Mouse (Mus musculus) spleen, adult 2 months (tissue): ENCODE results near the gene Kdm3a. TPM values are rescaled to one million over a fixed set of nuclear protein-coding genes. Genes with fewer than 3 reads are reported as not detected.

Experiments used
- DNase-seq, 2 experiments: peaks; one replicate each; pipeline versions ENCODE4 v3.0.0 to v3.0.0-alpha.2; 2012 to 2021; ENCODE audit warnings: low spot score in 2 of 2, low read depth in 1 of 2
- H3K27ac ChIP-seq: fragments of 200-500 bp; 2 replicates; pipeline ENCODE4 v1.5.1; 2012; ENCODE audit warnings: low read length, inconsistent platforms; ENCODE audit not compliant: insufficient read depth
- H3K27me3 ChIP-seq: fragments of 200-500 bp; 2 replicates; pipeline ENCODE4 v1.6.1; 2012; ENCODE audit warnings: mild to moderate bottlenecking, moderate library complexity, low read length, inconsistent platforms; ENCODE audit not compliant: control insufficient read depth, insufficient read depth
- H3K36me3 ChIP-seq: fragments of 200-500 bp; 2 replicates; pipeline ENCODE4 v1.6.1; 2012; ENCODE audit warnings: mild to moderate bottlenecking, low read length, inconsistent platforms; ENCODE audit not compliant: control insufficient read depth, insufficient read depth
- H3K4me1 ChIP-seq: fragments of 200-500 bp; 2 replicates; pipeline ENCODE4 v1.6.1; 2011; ENCODE audit warnings: inconsistent platforms; ENCODE audit not compliant: control insufficient read depth, insufficient read depth, insufficient read length
- H3K4me3 ChIP-seq: fragments of 200-500 bp; 2 replicates; pipeline ENCODE4 v1.5.1; 2011; ENCODE audit warnings: mild to moderate bottlenecking, inconsistent platforms; ENCODE audit not compliant: insufficient read depth, insufficient read length; ENCODE audit errors: extremely low read depth
- CTCF ChIP-seq: fragments of 200-500 bp; IDR thresholded peaks from 2 replicates; pipeline ENCODE4 v1.5.1; 2011; ENCODE audit warnings: mild to moderate bottlenecking, inconsistent platforms; ENCODE audit not compliant: insufficient read depth, insufficient read length, insufficient replicate concordance; ENCODE audit errors: extremely low read depth
- POLR2A ChIP-seq: fragments of 200-500 bp; IDR thresholded peaks from 2 replicates; pipeline ENCODE4 v1.6.1; 2011; ENCODE audit warnings: low read depth, low read length, inconsistent platforms
- WGBS: fragments of 180-500 bp; shearing (Covaris S2); methylation state at CpG from one replicate; pipeline ENCODE4 v1.1.7; 2018; 5-methylcytosine and 5-hydroxymethylcytosine counted together
- polyA plus RNA-seq: library from polyadenylated mRNA; depleted of rRNA; stranded (reverse); fragments of >200 nt; gene quantifications from 2 replicates; pipeline ENCODE4 v1.2.3, GENCODE M21; 2012

Kdm3a gene
- polyA plus RNA-seq, 1 experiment, result 9.9 TPM

- Histone ChIP-seq H3K4me3 (no peak overlapping the region), H3K27me3 (no peaks in the 10 kb centered on the region), H3K27ac (no peak overlapping the region), H3K4me1 (no peaks in the 10 kb centered on the region), H3K36me3 (peaks cover 45% of the 10 kb centered on the region)
- TF ChIP-seq POLR2A (no peak), CTCF (no peak)
- 98% methylated on average over 1 of the region's 1 CpGs for WGBS
- no peak for DNase-seq
Measured at GRCm38 (mm10) chr6:71589401-71589800, 43.4 kb downstream of the Kdm3a start.

GRCm38 (mm10) chr6:71583198-71583597, 49.6 kb downstream of the Kdm3a start:
- 81% methylated on average over 4 of the region's 4 CpGs for WGBS
- no peak for TF ChIP-seq POLR2A
- TF ChIP-seq CTCF, result no peak
- Histone ChIP-seq H3K27me3 (no peaks in the 10 kb centered on the region), H3K4me3 (no peak overlapping the region), H3K36me3 (peaks cover 19% of the 10 kb centered on the region), H3K4me1 (no peaks in the 10 kb centered on the region), H3K27ac (no peak overlapping the region)
- no peak for DNase-seq

- H3K4me3 ChIP-seq, result no peak overlapping the region
- no peaks in the 10 kb centered on the region for H3K27me3 ChIP-seq
- no peak for TF ChIP-seq POLR2A
- no peak for TF ChIP-seq CTCF
- no peak overlapping the region for H3K27ac ChIP-seq
- 97% methylated on average over 11 of the region's 11 CpGs for WGBS
- no peak for DNase-seq
- H3K36me3 ChIP-seq, result peaks cover 25% of the 10 kb centered on the region
- no peaks in the 10 kb centered on the region for H3K4me1 ChIP-seq
Measured at GRCm38 (mm10) chr6:71579478-71579877, 53.3 kb downstream of the Kdm3a start.

GRCm38 (mm10) chr6:71575359-71575758, 57.4 kb downstream of the Kdm3a start:
- Histone ChIP-seq H3K4me1 (no peaks in the 10 kb centered on the region), H3K27ac (no peak overlapping the region), H3K36me3 (peaks cover 29% of the 10 kb centered on the region), H3K4me3 (no peak overlapping the region), H3K27me3 (no peaks in the 10 kb centered on the region)
- WGBS, result 82% methylated on average over 1 of the region's 1 CpGs
- TF ChIP-seq POLR2A (no peak), CTCF (no peak)
- no peak for DNase-seq

- 82% methylated on average over 2 of the region's 2 CpGs for WGBS
- DNase-seq, result no peak
Measured at GRCm38 (mm10) chr6:71569025-71569424, 63.8 kb downstream of the Kdm3a start.

GRCm38 (mm10) chr6:71568616-71569015, 64.2 kb downstream of the Kdm3a start:
- DNase-seq, result no peak
- Histone ChIP-seq H3K36me3 (peaks cover 14% of the 10 kb centered on the region), H3K4me3 (no peak overlapping the region), H3K27me3 (no peaks in the 10 kb centered on the region), H3K27ac (no peak overlapping the region), H3K4me1 (no peaks in the 10 kb centered on the region)
- no peak for TF ChIP-seq POLR2A
- TF ChIP-seq CTCF, result no peak
- 91% methylated on average over 3 of the region's 3 CpGs for WGBS

More at GRCm38 (mm10) chr6:71569025-71569424, 63.8 kb downstream of the Kdm3a start:
- no peaks in the 10 kb centered on the region for H3K4me1 ChIP-seq
- TF ChIP-seq POLR2A (no peak), CTCF (no peak)
- no peaks in the 10 kb centered on the region for H3K27me3 ChIP-seq
- no peak overlapping the region for H3K27ac ChIP-seq
- peaks cover 18% of the 10 kb centered on the region for H3K36me3 ChIP-seq
- H3K4me3 ChIP-seq, result no peak overlapping the region

GRCm38 (mm10) chr6:71556826-71557225, 76.0 kb downstream of the Kdm3a start:
- TF ChIP-seq POLR2A, result no peak
- TF ChIP-seq CTCF, result no peak
- WGBS, result 95% methylated on average over 2 of the region's 2 CpGs
- Histone ChIP-seq H3K4me1 (no peaks in the 10 kb centered on the region), H3K27ac (no peak overlapping the region), H3K36me3 (peaks cover 10% of the 10 kb centered on the region), H3K4me3 (no peak overlapping the region), H3K27me3 (no peaks in the 10 kb centered on the region)
- DNase-seq, result no peak

- no peak overlapping the region for H3K27ac ChIP-seq
- DNase-seq, result no peak
- H3K27me3 ChIP-seq, result no peaks in the 10 kb centered on the region
- H3K4me1 ChIP-seq, result no peaks in the 10 kb centered on the region
- peaks cover 4% of the 10 kb centered on the region for H3K36me3 ChIP-seq
- H3K4me3 ChIP-seq, result no peak overlapping the region
- 76% methylated on average over 2 of the region's 2 CpGs for WGBS
- TF ChIP-seq CTCF (no peak), POLR2A (no peak)
Measured at GRCm38 (mm10) chr6:71555507-71555951, 77.3 kb downstream of the Kdm3a start.
